Mouse (Mus musculus) stomach, postnatal 0 days (tissue): ENCODE results near the gene Fyn.

Experiments used
- CTCF ChIP-seq: IDR thresholded peaks from 2 replicates; pipeline ENCODE4 v1.5.1; 2016; ENCODE audit warnings: antibody characterized with exemption, low read depth, mild to moderate bottlenecking, moderate library complexity
- EP300 ChIP-seq: optimal IDR thresholded peaks from 2 replicates; pipeline ENCODE3; 2016; ENCODE audit warnings: antibody characterized with exemption

DNA sequence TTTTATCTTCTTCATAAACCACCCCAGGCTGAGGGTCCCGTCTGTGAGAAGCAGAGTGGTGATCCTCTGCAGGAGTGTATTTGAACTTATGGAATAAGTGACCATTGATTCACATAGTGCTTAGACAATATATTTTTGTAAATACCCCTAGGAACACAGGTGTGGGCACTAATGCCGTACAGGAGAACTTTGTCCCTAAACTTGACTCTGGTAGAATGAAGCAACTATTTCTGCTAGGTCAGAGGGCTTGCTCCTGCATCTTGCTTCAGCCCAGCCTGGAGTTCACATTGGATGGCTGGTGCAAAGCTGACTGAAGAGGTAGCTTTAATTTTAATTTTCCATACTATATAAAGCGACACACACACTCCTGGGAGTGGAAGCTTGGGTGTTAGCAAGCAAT is 119.9 kb downstream of the Fyn start:
- TF ChIP-seq EP300 (no peak), CTCF (no peak)
